Mouse (Mus musculus): ENCODE measurements around the gene Snrpc. TPM values are rescaled to one million over a fixed set of nuclear protein-coding genes. Genes with fewer than 3 reads are reported as not detected.
A peak's percentile ranks its signal among the peaks of the same experiment; 100 is the strongest.

The Snrpc gene
- total and polyA plus RNA-seq, 3 experiments: 154 to 194 (median 171) TPM

DNA sequence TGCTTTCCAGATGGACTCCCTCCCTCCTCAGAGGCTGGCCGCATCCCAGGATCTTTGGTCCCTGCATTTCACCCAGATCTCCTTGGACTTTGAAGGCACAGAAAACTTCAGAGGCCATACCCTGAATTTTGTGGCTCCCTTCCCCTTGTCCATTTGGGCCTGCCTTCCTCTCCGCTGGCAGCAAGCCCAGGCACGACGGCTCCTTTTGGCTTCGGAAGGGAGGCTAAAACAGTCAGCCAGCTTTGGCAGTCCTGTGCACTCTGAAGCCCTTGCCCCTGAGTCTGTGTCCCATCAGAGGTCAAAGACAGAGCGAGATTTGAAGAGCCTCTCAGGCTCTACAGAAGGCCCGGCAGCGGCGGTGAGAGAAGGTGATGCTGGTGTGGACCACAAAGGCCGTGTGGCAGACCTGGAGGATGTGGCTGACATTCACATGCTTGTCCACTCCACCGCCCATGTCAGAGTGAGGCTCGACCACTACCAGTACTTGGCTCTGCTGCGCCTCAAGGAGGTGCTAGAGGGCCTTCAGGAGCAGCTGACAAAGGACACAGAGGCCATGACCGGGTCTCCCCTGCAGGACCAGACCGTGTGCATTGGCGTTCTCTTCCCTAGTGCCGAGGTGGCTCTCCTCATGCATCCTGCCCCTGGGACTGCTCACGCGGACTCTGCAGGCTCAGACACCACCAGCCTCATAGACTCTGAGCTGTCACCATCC is 48.7 kb downstream of the Snrpc start:
- Histone ChIP-seq H3K4me1 (ENCODE audit: control insufficient read depth in 1 of 2, insufficient read depth in 2 of 2) (no peaks in the 10 kb centered on the region), H3K9me3 (replicated peaks; ENCODE audit: low read length) (no peaks in the 10 kb centered on the region), H3K9ac (ENCODE audit: insufficient read depth, low read depth) (no peak overlapping the region), H3K27me3 (replicated peaks) (no peaks in the 10 kb centered on the region), H3K27ac (ENCODE audit: insufficient read depth, low read depth) (no peak overlapping the region), H3K79me2 (replicated peaks; ENCODE audit: control insufficient read depth, extremely low read depth, insufficient read depth, poor library complexity, severe bottlenecking) (no peaks in the 10 kb centered on the region), H3K4me2 (ENCODE audit: insufficient read depth, low read depth, poor library complexity, severe bottlenecking) (no peak overlapping the region), H3K36me3 (replicated peaks in 1 of 2; ENCODE audit: control insufficient read depth in 1 of 2, insufficient read depth in 1 of 2, low read length in 1 of 2) (peaks cover 48 to 84% of the 10 kb centered on the region in 2 experiments), H3K4me3 (replicated peaks in 1 of 3; ENCODE audit: low read depth in 2 of 3, low read length in 2 of 3, poor library complexity in 1 of 3) (no peak overlapping the region)
- DNase-seq (ENCODE audit: extremely low read depth): no peak
- in situ Hi-C loops (cut with MboI; ENCODE audit: low pct_ligation_motif_present, low pct_unique_long_range_greater_than_20kb, low sequenced_read_pairs) (no loop called here), dilution Hi-C loops (cut with MboI; ENCODE audit: extremely low pct_ligation_motif_present, extremely low pct_unique_long_range_greater_than_20kb, low sequenced_read_pairs) (no loop called here)
- TF ChIP-seq HCFC1 (IDR thresholded peaks at IDR 0.05; ENCODE audit: low read depth, low read length) (no peak), MAFK (IDR thresholded peaks at IDR 0.05; ENCODE audit: insufficient replicate concordance, low read length) (no peak), MAZ (IDR thresholded peaks at IDR 0.05; ENCODE audit: low read depth, low read length) (no peak), CTCF (conservative IDR thresholded peaks at IDR 0.05 in 1 of 2, IDR thresholded peaks at IDR 0.05 in 1 of 2; ENCODE audit: low read depth in 2 of 2, low read length in 2 of 2) (peak in 1 of 2 experiments; percentile 12; a peak in 1 of 4 replicates)

Other genes starting within 250 kb of the Snrpc start
- 69.2 and 81.9 TPM in 2 replicates for gene Nudt3, start 214.7 kb upstream of the Snrpc start, total RNA-seq (2012; rRNA removed)
- 44.6 and 54.4 TPM in 2 replicates for gene Nudt3, start 214.7 kb upstream of the Snrpc start, total RNA-seq (2014; rRNA removed)
- gene Nudt3, start 214.7 kb upstream of the Snrpc start, polyA plus RNA-seq (2012; ENCODE audit: insufficient read length, low read depth): 58.3 and 64.5 TPM in 2 replicates
- gene RPS10-NUDT3, start 202.9 kb upstream of the Snrpc start, total RNA-seq (2012; rRNA removed): not detected in 2 replicates
- gene RPS10-NUDT3, start 202.9 kb upstream of the Snrpc start, total RNA-seq (2014; rRNA removed): not detected in 2 replicates
- gene RPS10-NUDT3, start 202.9 kb upstream of the Snrpc start, polyA plus RNA-seq (2012; ENCODE audit: insufficient read length, low read depth): 30.3 and 54.1 TPM in 2 replicates
- gene Rps10, start 201.5 kb upstream of the Snrpc start, total RNA-seq (2012; rRNA removed): 3,372 and 3,437 TPM in 2 replicates
- gene Rps10, start 201.5 kb upstream of the Snrpc start, total RNA-seq (2014; rRNA removed): 2,694 and 3,351 TPM in 2 replicates
- gene Rps10, start 201.5 kb upstream of the Snrpc start, polyA plus RNA-seq (2012; ENCODE audit: insufficient read length, low read depth): 2,297 and 2,522 TPM in 2 replicates
- 11.4 and 13.2 TPM in 2 replicates for gene Pacsin1, start 182.6 kb upstream of the Snrpc start, total RNA-seq (2012; rRNA removed)
- gene Pacsin1, start 182.6 kb upstream of the Snrpc start, total RNA-seq (2014; rRNA removed): 1.9 and 2.3 TPM in 2 replicates
- 14.0 and 15.9 TPM in 2 replicates for gene Pacsin1, start 182.6 kb upstream of the Snrpc start, polyA plus RNA-seq (2012; ENCODE audit: insufficient read length, low read depth)
- not detected in 2 replicates for gene Spdef, start 109.2 kb upstream of the Snrpc start, total RNA-seq (2012; rRNA removed)
- not detected in 2 replicates for gene Spdef, start 109.2 kb upstream of the Snrpc start, total RNA-seq (2014; rRNA removed)
- gene Spdef, start 109.2 kb upstream of the Snrpc start, polyA plus RNA-seq (2012; ENCODE audit: insufficient read length, low read depth): not detected in 2 replicates
- gene D17Wsu92e, start 17.5 kb upstream of the Snrpc start, total RNA-seq (2012; rRNA removed): 44.2 and 46.4 TPM in 2 replicates
- 33.1 and 34.9 TPM in 2 replicates for gene D17Wsu92e, start 17.5 kb upstream of the Snrpc start, total RNA-seq (2014; rRNA removed)
- gene D17Wsu92e, start 17.5 kb upstream of the Snrpc start, polyA plus RNA-seq (2012; ENCODE audit: insufficient read length, low read depth): 70.8 and 73.5 TPM in 2 replicates
- 9.8 and 13.1 TPM in 2 replicates for gene Uhrf1bp1, start 18.3 kb downstream of the Snrpc start, total RNA-seq (2012; rRNA removed)
- 5.7 and 6.0 TPM in 2 replicates for gene Uhrf1bp1, start 18.3 kb downstream of the Snrpc start, total RNA-seq (2014; rRNA removed)
- 12.2 and 13.6 TPM in 2 replicates for gene Uhrf1bp1, start 18.3 kb downstream of the Snrpc start, polyA plus RNA-seq (2012; ENCODE audit: insufficient read length, low read depth)
- gene Anks1, start 71.2 kb downstream of the Snrpc start, total RNA-seq (2012; rRNA removed): 9.0 and 9.3 TPM in 2 replicates
- 5.1 and 5.8 TPM in 2 replicates for gene Anks1, start 71.2 kb downstream of the Snrpc start, total RNA-seq (2014; rRNA removed)
- 8.2 and 9.3 TPM in 2 replicates for gene Anks1, start 71.2 kb downstream of the Snrpc start, polyA plus RNA-seq (2012; ENCODE audit: insufficient read length, low read depth)
- 36.9 and 45.9 TPM in 2 replicates for gene Taf11, start 71.7 kb downstream of the Snrpc start, total RNA-seq (2012; rRNA removed)
- gene Taf11, start 71.7 kb downstream of the Snrpc start, total RNA-seq (2014; rRNA removed): 41.1 and 44.0 TPM in 2 replicates
- 70.9 and 74.7 TPM in 2 replicates for gene Taf11, start 71.7 kb downstream of the Snrpc start, polyA plus RNA-seq (2012; ENCODE audit: insufficient read length, low read depth)
- gene Tcp11, start 242.5 kb downstream of the Snrpc start, total RNA-seq (2012; rRNA removed): not detected in 2 replicates
- not detected in 2 replicates for gene Tcp11, start 242.5 kb downstream of the Snrpc start, total RNA-seq (2014; rRNA removed)
- gene Tcp11, start 242.5 kb downstream of the Snrpc start, polyA plus RNA-seq (2012; ENCODE audit: insufficient read length, low read depth): not detected in 2 replicates

Data from CH12.LX (cell line).